Mouse (Mus musculus) kidney, postnatal 0 days (tissue): ENCODE results near the gene Xlr3c. TPM values are rescaled to one million over a fixed set of nuclear protein-coding genes. Genes with fewer than 3 reads are reported as not detected.
"Not testable (repeated sequence)": the region's sequence is repeated elsewhere in the genome, so short reads cannot be mapped to it uniquely, and the experiment has no call there.

Source experiments
- ATAC-seq: fragments of 200-750 bp; cut with Nextera tagmentation; replicated peaks from 2 replicates; pipeline ENCODE4 v1.8.0; 2017; ENCODE audit warnings: low read depth, moderate number of reproducible peaks, moderate TSS enrichment, moderate library complexity; ENCODE audit not compliant: low FRiP score
- DNase-seq: peaks from one replicate; pipeline ENCODE4 v3.0.0-alpha.2; 2016; ENCODE audit warnings: low spot score
- H3K27ac ChIP-seq: fragments of 300-500 bp; sonication (generic); 2 replicates; pipeline ENCODE4 v1.5.1; 2014; ENCODE audit warnings: mild to moderate bottlenecking
- H3K27me3 ChIP-seq: fragments of 300-500 bp; sonication (generic); 2 replicates; pipeline ENCODE4 v1.6.1; 2014; ENCODE audit warnings: low read length, mixed read lengths; ENCODE audit not compliant: insufficient read depth
- H3K36me3 ChIP-seq: fragments of 300-500 bp; sonication (generic); 2 replicates; pipeline ENCODE4 v1.6.1; 2014; ENCODE audit warnings: low read length, mixed read lengths; ENCODE audit not compliant: insufficient read depth
- H3K4me1 ChIP-seq: fragments of 300-500 bp; sonication (generic); replicated peaks from 2 replicates; pipeline ENCODE4 v1.6.1; 2014; ENCODE audit warnings: antibody characterized with exemption, low read length, mixed read lengths; ENCODE audit not compliant: insufficient read depth
- H3K4me2 ChIP-seq: fragments of 300-500 bp; sonication (generic); 2 replicates; pipeline ENCODE4 v1.6.1; 2014; ENCODE audit warnings: mild to moderate bottlenecking, low read length, moderate library complexity, mixed read lengths
- H3K4me3 ChIP-seq: fragments of 300-500 bp; sonication (generic); replicated peaks from 2 replicates; pipeline ENCODE4 v1.5.1; 2014; ENCODE audit warnings: low read depth, low read length
- H3K9ac ChIP-seq: fragments of 300-500 bp; sonication (generic); 2 replicates; pipeline ENCODE4 v1.6.1; 2014; ENCODE audit warnings: low read depth, low read length
- H3K9me3 ChIP-seq: fragments of 300-500 bp; sonication (generic); replicated peaks from 2 replicates; pipeline ENCODE4 v1.6.1; 2016; ENCODE audit warnings: low read length, inconsistent platforms, mixed read lengths
- CTCF ChIP-seq: IDR thresholded peaks from 2 replicates; pipeline ENCODE4 v1.5.1; 2016; ENCODE audit warnings: antibody characterized with exemption, low read depth, mild to moderate bottlenecking, moderate library complexity
- WGBS: fragments of 180-500 bp; shearing (Covaris S2); extraction: QIAGEN DNeasy Blood & Tissue Kit; methylation state at CpG from one replicate; pipeline ENCODE4 v1.1.7; 2014; 5-methylcytosine and 5-hydroxymethylcytosine counted together
- polyA plus RNA-seq: library from polyadenylated mRNA; unstranded; fragments of >200 nt; fragmentation: Nextera tagmentation; extraction: Ambion mirVana; gene quantifications from 2 replicates; pipeline ENCODE4 v1.2.1, GENCODE M21; 2015

The Xlr3c gene
- polyA plus RNA-seq, result 0.09 TPM in 1 of 2 replicates, not detected in the other

GRCm38 (mm10) chrX:73265270-73265669 lies at the start of gene Xlr3c:
TSS of gene Xlr3c (minus strand) at chrX:73265390.
- not testable (repeated sequence) for H3K9me3 ChIP-seq, H3K36me3 ChIP-seq, DNase-seq, H3K4me1 ChIP-seq, H3K9ac ChIP-seq, ATAC-seq, H3K4me3 ChIP-seq, H3K27ac ChIP-seq, H3K27me3 ChIP-seq, H3K4me2 ChIP-seq
- 87% methylated on average over 14 of the region's 14 CpGs for WGBS

GRCm38 (mm10) chrX:73312522-73312921 lies 47.3 kb upstream of the Xlr3c start:
- Histone ChIP-seq H3K27ac (no peak overlapping the region), H3K27me3 (no peaks in the 10 kb centered on the region), H3K4me2 (no peak overlapping the region), H3K9ac (no peak overlapping the region), H3K9me3 (no peaks in the 10 kb centered on the region), H3K4me1 (no peaks in the 10 kb centered on the region), H3K36me3 (no peaks in the 10 kb centered on the region), H3K4me3 (no peak overlapping the region)
- DNase-seq (peak; percentile 47), ATAC-seq (no peak)
- peak; percentile 59; the same call in 1 of the 2 replicates for TF ChIP-seq CTCF
- 41% methylated on average over 3 of the region's 3 CpGs for WGBS

GRCm38 (mm10) chrX:73295745-73296144 lies 30.6 kb upstream of the Xlr3c start:
- not testable (repeated sequence) for H3K9ac ChIP-seq, H3K27ac ChIP-seq, H3K4me1 ChIP-seq, ATAC-seq, H3K4me2 ChIP-seq, DNase-seq, H3K4me3 ChIP-seq, H3K36me3 ChIP-seq, H3K27me3 ChIP-seq, H3K9me3 ChIP-seq
- 61% methylated on average over 6 of the region's 10 CpGs for WGBS

GRCm38 (mm10) chrX:73292876-73293275 lies 27.7 kb upstream of the Xlr3c start, which contains the start of the genes Xlr5a and Xlr5c:
TSS of gene Xlr5a (minus strand) at chrX:73292976.
TSS of gene Xlr5c (minus strand) at chrX:73292976.
- not testable (repeated sequence) for ATAC-seq

GRCm38 (mm10) chrX:73262428-73262827 lies 2.8 kb downstream of the Xlr3c start:
- not testable (repeated sequence) for H3K4me3 ChIP-seq, H3K4me1 ChIP-seq, H3K36me3 ChIP-seq, H3K27ac ChIP-seq, H3K9me3 ChIP-seq, H3K9ac ChIP-seq, ATAC-seq, DNase-seq, H3K27me3 ChIP-seq, H3K4me2 ChIP-seq
- WGBS, result 88% methylated on average over 1 of the region's 2 CpGs

More at GRCm38 (mm10) chrX:73292876-73293275, 27.7 kb upstream of the Xlr3c start, which contains the start of the genes Xlr5a and Xlr5c:
- not testable (repeated sequence) for H3K4me2 ChIP-seq, H3K9me3 ChIP-seq, H3K27ac ChIP-seq, H3K36me3 ChIP-seq, DNase-seq, H3K27me3 ChIP-seq, H3K9ac ChIP-seq, H3K4me1 ChIP-seq, H3K4me3 ChIP-seq
- WGBS, result 94% methylated on average over 13 of the region's 17 CpGs

GRCm38 (mm10) chrX:73242821-73243325 lies 22.3 kb downstream of the Xlr3c start, which contains the start of gene Xlr4c:
TSS of gene Xlr4c (minus strand) at chrX:73243130.
- not testable (repeated sequence) for H3K27me3 ChIP-seq, H3K36me3 ChIP-seq, H3K4me1 ChIP-seq, ATAC-seq, DNase-seq, H3K27ac ChIP-seq, H3K4me2 ChIP-seq, H3K4me3 ChIP-seq, H3K9me3 ChIP-seq, H3K9ac ChIP-seq
- WGBS, result 89% methylated on average over 13 of the region's 14 CpGs

DNA sequence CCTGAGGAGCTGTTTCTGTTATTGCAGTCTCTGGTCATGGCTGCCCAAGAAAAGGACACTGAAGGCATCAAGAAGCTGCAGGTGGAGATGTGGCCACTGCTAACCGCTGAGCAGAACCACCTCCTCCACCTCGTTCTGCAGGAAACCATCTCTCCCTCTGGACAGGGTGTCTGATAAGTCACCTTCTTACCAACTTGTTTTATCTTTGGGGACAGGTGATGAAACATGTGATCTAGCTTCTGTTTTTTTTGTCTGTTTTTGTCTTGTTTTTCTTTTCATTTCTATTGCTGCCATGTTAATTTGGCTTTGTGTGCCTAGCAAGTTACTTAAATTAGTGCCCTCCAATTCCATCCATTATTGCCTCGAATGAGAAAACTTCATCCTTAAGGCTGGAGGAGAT lies 35.9 kb downstream of the Xlr3c start:
- WGBS, result 40% methylated on average over 3 of the region's 3 CpGs
- ATAC-seq, result no peak
- no peak for DNase-seq
- Histone ChIP-seq H3K4me1 (no peaks in the 10 kb centered on the region), H3K9me3 (no peaks in the 10 kb centered on the region), H3K4me3 (peak overlapping the region; percentile 59), H3K27me3 (no peaks in the 10 kb centered on the region), H3K27ac (no peak overlapping the region), H3K4me2 (peak overlapping the region; percentile 70), H3K9ac (peak overlapping the region; percentile 71; the same call in 1 of the 2 replicates), H3K36me3 (no peaks in the 10 kb centered on the region)
- no peak for TF ChIP-seq CTCF
